Mouse (Mus musculus) bone marrow, adult 2 months (tissue): ENCODE data around the gene Dlgap1.
"Not testable (repeated sequence)": the region's sequence is repeated elsewhere in the genome, so short reads cannot be mapped to it uniquely, and the experiment has no call there.

Source experiments
- CTCF ChIP-seq: fragments of 200-500 bp; IDR thresholded peaks from 2 replicates; pipeline ENCODE4 v1.5.1; 2011; ENCODE audit warnings: low read length, control low read depth; ENCODE audit not compliant: control insufficient read depth, insufficient read depth
- POLR2A ChIP-seq: fragments of 200-500 bp; IDR thresholded peaks from 2 replicates; pipeline ENCODE4 v1.6.1; 2011; ENCODE audit warnings: low read depth, mild to moderate bottlenecking, control low read depth, low read length, borderline replicate concordance; ENCODE audit not compliant: control insufficient read depth

DNA sequence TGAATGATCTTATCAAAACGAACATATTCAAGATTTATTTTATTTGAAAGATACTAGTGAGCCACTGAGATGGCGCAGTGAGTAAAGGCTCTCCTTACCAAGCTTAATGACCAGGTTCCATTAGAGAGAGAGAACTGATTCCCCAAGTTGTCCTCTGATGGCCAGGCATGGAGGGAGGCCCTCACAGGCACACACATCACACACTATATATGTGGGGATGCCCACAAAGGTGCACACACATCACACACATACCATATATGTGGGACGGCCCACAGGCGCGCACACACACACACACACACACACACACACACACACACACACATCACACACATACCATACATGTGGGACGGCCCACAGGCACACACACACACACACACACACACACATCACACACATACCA lies 868.6 kb downstream of the Dlgap1 start:
- not testable (repeated sequence) for TF ChIP-seq POLR2A, CTCF
